Mouse (Mus musculus) ES-Bruce4 (cell line): ENCODE data around the gene Mrm3. TPM values are rescaled to one million over a fixed set of nuclear protein-coding genes. Genes with fewer than 3 reads are reported as not detected.
A peak's percentile ranks its signal among the peaks of the same experiment; 100 is the strongest.

Source experiments
- H3K27ac ChIP-seq: 2 replicates; pipeline ENCODE4 v1.5.1; 2012; ENCODE audit warnings: low read length, inconsistent platforms; ENCODE audit not compliant: insufficient read depth
- H3K27me3 ChIP-seq: 2 replicates; pipeline ENCODE4 v1.6.1; 2012; ENCODE audit warnings: mild to moderate bottlenecking, low read length, inconsistent platforms; ENCODE audit not compliant: control insufficient read depth, poor library complexity, insufficient read depth, severe bottlenecking
- H3K36me3 ChIP-seq: 2 replicates; pipeline ENCODE4 v1.6.1; 2012; ENCODE audit warnings: inconsistent platforms, mild to moderate bottlenecking, low read length, moderate library complexity; ENCODE audit not compliant: control insufficient read depth, poor library complexity, insufficient read depth, severe bottlenecking
- H3K4me1 ChIP-seq: one replicate; pipeline ENCODE4 v1.8.1; 2011; ENCODE audit warnings: low read length; ENCODE audit not compliant: control insufficient read depth, insufficient read depth
- H3K4me3 ChIP-seq: 2 replicates; pipeline ENCODE4 v1.5.1; 2011; ENCODE audit warnings: low read depth, mild to moderate bottlenecking, low read length
- H3K9ac ChIP-seq: 2 replicates; pipeline ENCODE4 v1.6.1; 2012; ENCODE audit warnings: low read depth, mild to moderate bottlenecking, inconsistent platforms; ENCODE audit not compliant: poor library complexity, severe bottlenecking
- H3K9me3 ChIP-seq: replicated peaks from 2 replicates; pipeline ENCODE4 v1.6.1; 2012; ENCODE audit warnings: mild to moderate bottlenecking, low read length, inconsistent platforms; ENCODE audit not compliant: control insufficient read depth, poor library complexity, insufficient read depth, severe bottlenecking
- CTCF ChIP-seq: IDR thresholded peaks from one replicate; pipeline ENCODE4 v1.8.1; 2011; ENCODE audit warnings: low read depth, low read length
- EP300 ChIP-seq: IDR thresholded peaks from 2 replicates; pipeline ENCODE4 v1.6.1; 2011; ENCODE audit warnings: low read depth, low read length; ENCODE audit not compliant: insufficient read depth
- POLR2A ChIP-seq: IDR thresholded peaks from one replicate; pipeline ENCODE4 v1.8.1; 2011; ENCODE audit warnings: low read length; ENCODE audit not compliant: insufficient read depth
- polyA plus RNA-seq: library from polyadenylated mRNA; stranded (reverse); fragments of >200 nt; gene quantifications from 2 replicates; pipeline ENCODE4 v1.2.4, GENCODE M21; 2011; ENCODE audit warnings: low read depth; ENCODE audit not compliant: missing spikeins, insufficient read depth, insufficient read length

Gene Mrm3
- polyA plus RNA-seq, 1 experiment: 9.2 TPM

DNA sequence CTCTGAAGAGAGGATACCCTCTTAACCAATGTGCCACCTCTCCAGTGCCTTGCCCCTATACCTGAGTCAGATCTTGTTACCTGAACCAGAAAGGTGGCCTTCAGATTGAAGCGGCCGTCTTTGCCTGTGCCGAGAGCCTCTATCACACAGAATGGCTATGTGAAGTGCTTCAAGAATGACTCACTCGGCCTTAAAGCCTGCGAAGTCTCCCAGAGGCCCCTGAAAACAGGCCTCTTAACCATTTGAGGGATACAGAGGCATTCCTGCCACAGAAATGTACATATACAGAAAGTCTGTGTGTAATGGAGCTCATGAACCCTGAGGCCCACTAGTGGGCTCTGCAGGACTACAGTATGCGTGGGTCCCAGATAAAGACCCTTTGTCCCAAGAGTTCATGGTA, 40.3 kb downstream of the Mrm3 start:
- H3K4me3 ChIP-seq: no peak overlapping the region
- H3K36me3 ChIP-seq: no peaks in the 10 kb centered on the region
- H3K27me3 ChIP-seq: no peaks in the 10 kb centered on the region
- H3K9ac ChIP-seq: no peak overlapping the region
- peaks cover 12% of the 10 kb centered on the region for H3K4me1 ChIP-seq
- H3K9me3 ChIP-seq: no peaks in the 10 kb centered on the region
- no peak for TF ChIP-seq CTCF
- TF ChIP-seq EP300: no peak
- no peak for TF ChIP-seq POLR2A
- 0 out of 2 replicates have a peak overlapping the region, but pooled peaks have one; percentile 21 for H3K27ac ChIP-seq

DNA sequence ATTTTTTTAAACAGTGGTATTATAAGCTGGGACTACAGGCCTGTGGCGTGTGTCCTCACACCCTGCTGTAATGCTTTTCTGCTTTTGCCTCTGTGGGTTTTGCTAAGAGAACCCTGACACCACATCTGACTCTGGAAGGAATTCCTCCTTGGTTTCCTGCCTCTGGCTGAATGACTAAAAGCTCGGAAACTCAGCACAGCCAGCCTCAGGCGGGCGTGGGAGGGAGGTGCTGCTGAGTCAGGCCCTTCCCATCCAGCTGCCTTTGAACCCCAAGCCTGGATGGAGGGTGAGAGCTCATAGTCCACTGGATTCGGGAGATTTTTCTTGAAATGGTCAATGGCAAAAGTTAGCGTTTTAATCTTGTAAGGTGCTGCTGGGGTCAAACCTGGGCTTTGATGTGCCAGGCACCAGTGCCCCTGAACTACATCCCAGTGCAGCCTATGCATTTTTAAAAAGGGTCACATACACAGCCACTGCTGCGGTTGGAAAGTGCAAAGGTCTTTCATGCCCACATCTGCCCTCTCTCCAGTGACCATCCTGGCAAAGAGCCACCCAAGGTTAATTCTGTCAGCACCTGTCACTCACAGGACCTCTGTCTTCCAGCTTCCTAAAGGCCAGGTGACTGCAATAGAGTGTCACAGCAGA, 42.0 kb downstream of the Mrm3 start:
- TF ChIP-seq POLR2A (no peak), EP300 (peak; percentile 55; the same call in 1 of the 2 replicates), CTCF (no peak)
- Histone ChIP-seq H3K36me3 (no peaks in the 10 kb centered on the region), H3K9ac (peak overlapping the region; percentile 56), H3K27ac (peak overlapping the region; percentile 97), H3K27me3 (no peaks in the 10 kb centered on the region), H3K4me1 (peaks cover 19% of the 10 kb centered on the region), H3K9me3 (no peaks in the 10 kb centered on the region), H3K4me3 (peak overlapping the region; percentile 30; the same call in 1 of the 2 replicates)

DNA sequence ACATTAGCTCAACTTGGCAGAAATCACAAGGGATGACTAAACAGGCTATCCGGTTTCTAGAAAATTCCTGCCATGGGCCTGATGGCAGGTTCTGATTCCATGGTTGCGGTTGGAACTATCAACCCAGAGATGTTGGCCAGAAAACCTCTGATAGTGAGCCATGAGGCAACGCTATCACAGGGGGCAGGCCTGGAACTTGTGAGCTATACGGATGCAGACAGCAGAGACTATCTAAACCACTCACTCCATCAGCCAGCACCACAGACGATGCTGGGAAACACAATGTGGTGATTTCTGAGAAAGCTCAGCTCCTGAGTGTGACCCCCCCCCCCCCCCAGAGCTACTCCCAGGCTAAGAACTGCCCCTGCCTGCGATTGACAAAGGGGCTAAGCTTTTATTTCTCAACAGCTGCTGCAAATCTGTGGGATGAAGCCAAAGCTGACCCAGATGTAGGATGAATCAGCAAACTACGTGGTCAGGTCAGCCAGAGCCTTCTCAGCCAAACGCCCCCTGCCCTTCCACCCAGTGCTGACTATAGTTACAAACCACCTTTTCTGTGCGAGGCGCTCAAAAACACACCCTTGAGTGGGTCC, 43.1 kb downstream of the Mrm3 start:
- H3K4me1 ChIP-seq: peaks cover 21% of the 10 kb centered on the region
- H3K27me3 ChIP-seq: no peaks in the 10 kb centered on the region
- H3K4me3 ChIP-seq: peak overlapping the region; percentile 70
- no peaks in the 10 kb centered on the region for H3K36me3 ChIP-seq
- peak overlapping the region; percentile 56 for H3K9ac ChIP-seq
- peak overlapping the region; percentile 97 for H3K27ac ChIP-seq
- TF ChIP-seq CTCF: no peak
- TF ChIP-seq EP300: no peak
- TF ChIP-seq POLR2A: no peak
- H3K9me3 ChIP-seq: no peaks in the 10 kb centered on the region

DNA sequence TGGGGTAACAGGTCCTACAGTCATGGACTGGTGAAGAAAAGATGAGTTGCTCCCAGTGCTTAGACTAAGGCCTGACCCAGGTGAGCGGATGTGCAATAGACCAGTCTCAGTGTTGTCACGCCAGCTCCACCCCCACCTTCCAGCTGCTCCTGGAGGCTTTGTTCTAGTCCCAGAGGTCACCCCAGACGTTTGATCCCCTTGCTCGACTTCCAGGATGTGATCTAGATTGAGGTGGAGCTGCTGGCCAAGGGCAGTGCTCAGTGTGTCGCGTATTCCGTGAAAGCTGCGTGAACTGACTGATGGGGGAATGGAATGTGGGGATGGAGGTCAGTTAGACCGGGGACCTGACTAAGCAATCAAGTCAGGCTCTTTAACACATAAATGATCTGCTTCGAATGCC, 43.8 kb downstream of the Mrm3 start:
- Histone ChIP-seq H3K9me3 (no peaks in the 10 kb centered on the region), H3K9ac (peak overlapping the region; percentile 56), H3K27ac (peak overlapping the region; percentile 97), H3K4me1 (peaks cover 24% of the 10 kb centered on the region), H3K4me3 (peak overlapping the region; percentile 70), H3K36me3 (no peaks in the 10 kb centered on the region), H3K27me3 (no peaks in the 10 kb centered on the region)
- TF ChIP-seq CTCF: no peak
- no peak for TF ChIP-seq POLR2A
- peak; percentile 99 for TF ChIP-seq EP300

DNA sequence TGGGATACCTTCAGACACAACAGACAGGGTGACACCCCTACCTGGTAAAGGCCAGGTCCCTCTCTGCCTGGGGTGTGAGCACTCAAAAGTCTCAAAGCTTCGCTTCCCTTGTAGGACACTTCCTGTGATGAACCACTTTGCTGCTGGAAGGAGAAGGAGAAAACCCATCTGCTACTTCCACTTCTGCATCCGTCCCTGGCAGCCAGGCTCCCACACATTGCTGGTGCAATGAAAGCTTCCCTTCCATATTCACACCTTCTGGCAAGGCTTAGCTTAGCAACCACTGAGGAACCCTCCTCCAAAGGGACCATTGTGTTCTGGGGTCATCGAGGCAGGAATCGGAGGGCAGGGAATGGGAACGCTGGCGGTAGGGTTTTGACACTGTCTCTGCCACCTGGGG, 45.1 kb downstream of the Mrm3 start:
- peak overlapping the region; percentile 97 for H3K27ac ChIP-seq
- TF ChIP-seq EP300: no peak
- no peak for TF ChIP-seq POLR2A
- TF ChIP-seq CTCF: no peak
- no peaks in the 10 kb centered on the region for H3K36me3 ChIP-seq
- peaks cover 25% of the 10 kb centered on the region for H3K4me1 ChIP-seq
- 0 out of 2 replicates have a peak overlapping the region, but pooled peaks have one; percentile 0 for H3K9ac ChIP-seq
- H3K4me3 ChIP-seq: no peak overlapping the region
- H3K9me3 ChIP-seq: no peaks in the 10 kb centered on the region
- no peaks in the 10 kb centered on the region for H3K27me3 ChIP-seq

DNA sequence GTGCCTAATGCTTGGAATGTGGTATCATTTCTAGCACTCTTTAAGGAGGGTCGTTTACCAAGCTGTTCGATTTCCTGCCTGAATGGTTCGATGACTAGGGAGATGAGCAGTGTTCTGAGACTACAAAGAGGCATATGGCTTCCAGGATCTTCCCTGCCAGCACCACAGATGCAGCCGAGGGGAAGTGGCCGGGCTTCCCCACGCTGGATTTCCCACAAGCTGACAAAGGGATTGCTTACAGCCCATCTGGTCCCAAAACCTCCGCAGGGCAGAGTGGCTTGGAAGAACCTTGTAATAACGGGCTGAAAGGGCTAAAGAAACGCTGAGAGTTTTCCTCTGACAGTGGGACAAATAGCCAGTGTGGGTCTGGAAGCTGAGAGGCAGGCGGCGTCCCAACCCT, 46.9 kb downstream of the Mrm3 start:
- Histone ChIP-seq H3K4me3 (0 out of 2 replicates have a peak overlapping the region, but pooled peaks have one; percentile 1), H3K27ac (peak overlapping the region; percentile 75), H3K9ac (peak overlapping the region; percentile 44), H3K4me1 (peaks cover 23% of the 10 kb centered on the region), H3K9me3 (no peaks in the 10 kb centered on the region), H3K36me3 (no peaks in the 10 kb centered on the region), H3K27me3 (no peaks in the 10 kb centered on the region)
- TF ChIP-seq POLR2A: no peak
- TF ChIP-seq EP300: peak; percentile 81
- TF ChIP-seq CTCF: no peak
